Mouse (Mus musculus): Measurements from ENCODE around the gene Tnfrsf12a.

Gene Tnfrsf12a

DNA sequence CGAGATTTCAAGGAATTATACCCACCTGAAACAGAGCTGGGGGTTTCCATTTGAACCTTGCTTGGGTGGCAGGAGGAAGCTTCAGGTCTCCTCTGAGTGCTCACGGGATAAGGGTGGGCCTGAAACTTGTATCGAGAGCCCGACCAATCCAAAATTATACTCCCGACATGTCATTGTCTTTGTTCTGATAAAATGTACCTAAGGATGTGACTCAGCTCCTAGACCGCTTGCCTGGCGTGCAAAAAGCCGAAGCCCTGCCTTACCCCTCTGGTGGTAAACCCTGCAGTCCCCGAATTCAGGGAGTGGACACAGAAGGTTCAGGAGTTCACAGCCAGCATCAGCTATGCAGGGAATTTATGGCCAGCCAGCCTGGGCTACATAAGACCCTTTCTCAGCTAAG lies 3.1 kb upstream of the Tnfrsf12a start:
- no peak for DNase-seq

DNA sequence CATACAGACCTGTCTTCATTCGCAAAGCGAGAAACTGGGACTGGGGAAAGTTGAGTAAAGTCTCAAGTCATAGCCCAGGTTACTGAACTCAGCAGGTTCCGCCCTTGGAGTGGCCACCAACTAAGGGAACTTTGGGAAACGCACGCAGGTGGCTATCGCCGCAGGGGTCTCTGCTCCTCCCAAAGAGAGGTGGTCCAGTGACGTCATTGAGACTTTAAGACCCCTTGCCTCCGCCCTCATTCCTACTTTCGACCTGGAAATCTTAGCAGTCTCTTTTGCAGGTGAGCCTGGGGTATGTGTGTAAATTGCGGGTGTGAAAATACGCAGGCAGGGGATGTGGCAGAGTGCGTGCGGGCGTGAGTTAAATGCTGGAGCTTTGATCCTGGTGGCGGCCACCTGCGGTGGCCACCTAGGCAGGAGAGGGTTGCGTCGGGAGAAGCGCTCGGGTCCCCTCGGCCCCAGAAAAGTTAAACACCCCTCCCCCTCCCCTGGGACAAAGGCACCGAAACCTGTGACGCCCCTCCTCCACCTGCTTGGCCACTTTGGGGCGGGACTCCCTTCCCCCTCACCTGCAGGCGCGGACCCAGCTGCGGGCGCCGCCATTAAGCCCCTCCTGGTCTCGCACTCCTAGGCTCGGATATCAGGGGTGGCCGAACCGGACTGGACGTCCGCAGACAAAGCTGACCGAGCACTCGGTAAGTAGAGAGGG lies 2.0 kb upstream of the Tnfrsf12a start, which contains the start of gene Cldn6:
Cldn6 (plus strand) TSS at position 123 of the 709 bp plus-strand sequence.
- DNase-seq: peak; percentile 53 to 70

DNA sequence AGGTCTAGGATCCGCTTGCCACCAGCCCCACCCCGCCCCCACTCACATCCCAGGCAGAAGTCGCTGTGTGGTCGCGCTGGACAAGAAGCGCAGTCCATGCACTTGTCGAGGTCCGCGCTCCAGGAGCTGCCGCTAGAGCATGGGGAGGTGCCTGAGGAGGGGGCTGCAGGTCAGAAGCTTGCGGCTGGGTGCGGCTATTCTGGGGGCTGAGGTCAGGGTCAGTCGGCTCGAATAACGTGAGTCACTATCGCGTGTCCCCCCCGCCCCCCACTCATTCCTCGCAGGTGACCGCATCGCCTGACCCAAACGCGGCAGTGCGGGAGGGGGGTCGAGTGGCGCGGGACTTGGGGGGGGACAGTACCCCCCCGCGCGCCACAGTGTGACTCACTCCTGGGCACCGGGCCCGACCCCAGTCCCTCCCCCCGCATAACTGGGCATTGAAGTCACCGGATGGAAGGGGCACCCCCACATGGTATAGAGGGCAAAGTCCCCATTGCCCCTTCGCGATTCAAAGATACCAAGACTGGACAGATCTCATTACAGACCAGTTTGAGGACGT lies 716 bp downstream of the Tnfrsf12a start:
- DNase-seq: peak; percentile 52 to 72

DNA sequence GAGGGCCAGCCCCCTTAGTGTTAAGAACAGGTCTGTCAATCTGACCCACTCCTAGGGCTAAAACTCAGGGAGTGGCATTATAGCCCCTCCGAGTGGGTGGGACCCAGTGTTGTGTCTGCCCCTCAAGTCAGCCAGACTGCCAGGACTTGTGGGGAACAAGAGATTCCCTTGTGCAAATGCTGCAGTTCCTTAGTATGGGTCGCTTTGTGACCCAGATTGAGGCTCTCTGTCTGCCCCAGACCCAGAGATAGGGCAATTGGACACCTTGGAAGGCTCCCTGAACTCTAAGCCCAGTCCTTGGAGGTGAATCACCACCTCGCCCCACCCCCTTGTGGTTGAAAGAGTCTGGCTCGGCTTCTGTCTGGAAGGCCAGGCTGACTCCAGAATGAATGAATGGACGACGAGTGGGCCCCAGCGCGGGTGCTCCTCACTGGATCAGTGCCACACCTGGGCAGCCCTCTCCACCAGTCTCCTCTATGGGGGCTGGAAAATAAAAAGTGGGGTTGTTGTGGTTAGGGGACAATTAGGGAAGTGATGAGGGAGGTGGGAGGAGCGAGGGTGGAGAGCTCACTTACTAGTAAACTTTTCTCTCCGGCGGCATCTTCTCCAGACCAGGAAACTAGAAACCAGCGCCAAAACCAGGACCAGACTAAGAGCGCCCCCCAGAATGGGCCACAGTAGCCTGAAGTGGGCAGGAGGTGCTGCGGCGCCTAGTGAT lies 1.5 kb downstream of the Tnfrsf12a start:
- DNase-seq: peak; percentile 58 to 76

DNA sequence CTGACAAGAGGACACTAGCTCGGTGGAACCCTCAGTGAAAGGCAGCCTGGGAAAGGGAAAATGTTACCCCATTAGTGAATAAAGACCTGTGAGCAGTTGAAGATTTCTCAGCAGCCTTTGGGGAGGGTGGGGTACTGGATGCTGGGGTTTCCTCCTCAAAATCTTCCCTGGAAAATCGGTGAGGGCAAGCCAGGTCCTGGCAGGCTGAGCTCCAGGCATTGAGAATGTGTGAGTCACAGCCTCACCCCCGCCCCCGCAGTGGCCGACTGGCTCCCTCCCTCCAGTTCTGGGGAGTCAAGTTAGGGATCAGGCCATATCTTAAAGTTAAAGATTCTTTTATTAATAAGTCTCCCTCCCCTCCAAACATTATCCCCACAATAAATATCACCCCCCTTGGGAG lies 2.1 kb downstream of the Tnfrsf12a start:
- peak; percentile 57 to 73 for DNase-seq

DNA sequence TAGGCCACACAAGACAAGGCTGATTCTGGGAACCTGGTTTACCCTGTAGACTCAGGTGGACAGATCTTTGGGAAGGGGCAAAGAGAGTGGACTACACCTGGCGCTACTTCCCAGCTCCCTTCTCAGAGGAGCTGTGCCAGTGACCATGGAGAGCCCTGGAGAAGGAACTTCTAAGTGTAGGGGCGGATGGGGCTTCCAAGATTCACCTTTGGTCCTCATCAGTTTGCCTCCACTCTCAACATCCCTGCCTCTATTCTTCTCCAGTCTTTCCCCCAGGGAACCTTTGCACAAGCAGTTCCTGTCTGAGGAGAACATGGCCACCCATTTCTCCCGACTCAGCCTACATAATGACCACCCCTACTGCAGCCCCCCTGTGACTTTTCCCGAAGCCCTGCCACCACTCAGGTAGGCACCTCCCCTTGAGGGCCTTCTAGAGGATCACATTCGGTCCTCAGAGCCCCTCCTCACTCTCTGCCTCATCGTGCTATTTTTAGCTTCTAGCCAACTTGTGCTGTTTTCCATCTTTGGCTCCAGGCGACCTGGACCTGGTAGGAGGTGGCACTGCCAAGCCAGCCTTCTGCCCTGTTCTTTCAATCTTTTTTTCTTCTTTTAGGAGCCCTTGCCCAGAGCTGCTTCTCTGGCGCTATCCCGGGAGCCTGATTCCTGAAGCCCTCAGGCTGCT lies 2.9 kb downstream of the Tnfrsf12a start:
- no peak for DNase-seq

DNA sequence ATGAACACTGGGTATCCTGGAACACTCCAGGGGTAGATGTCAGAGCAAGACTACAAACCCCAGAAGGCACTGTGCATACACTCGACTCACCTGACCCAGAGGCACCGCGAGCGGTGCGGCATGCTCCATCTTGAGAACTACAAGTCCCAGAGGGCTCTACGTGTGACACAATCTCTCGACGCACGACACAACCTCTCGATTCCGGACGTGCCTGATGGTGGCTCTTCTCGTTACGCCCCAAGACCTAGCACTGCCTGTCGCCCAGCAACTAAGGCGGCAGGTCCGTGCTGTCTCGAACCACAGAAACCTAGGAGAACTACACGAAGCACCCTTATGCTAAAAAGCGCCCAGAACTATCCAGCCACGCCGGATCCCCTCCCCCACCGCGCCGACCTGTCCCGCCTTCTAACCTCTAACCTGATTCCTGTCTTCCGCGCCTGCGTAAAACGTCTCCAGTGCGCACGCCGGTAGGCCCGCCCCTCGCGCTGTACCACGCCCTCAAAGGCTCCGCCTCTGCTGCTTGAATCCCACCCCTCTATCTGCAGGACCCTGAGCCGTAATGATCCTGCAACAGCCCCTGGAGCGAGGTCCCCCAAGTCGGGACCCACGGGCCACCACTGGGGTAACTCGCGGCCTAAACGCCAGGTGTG lies 3.7 kb downstream of the Tnfrsf12a start, which contains the start of the genes Hcfc1r1 and Thoc6:
Hcfc1r1 (plus strand) TSS at position 173 of the 650 bp plus-strand sequence.
Thoc6 (minus strand) TSS at position 459 of the 650 bp plus-strand sequence.
- DNase-seq: peak; percentile 93 to 95

DNA sequence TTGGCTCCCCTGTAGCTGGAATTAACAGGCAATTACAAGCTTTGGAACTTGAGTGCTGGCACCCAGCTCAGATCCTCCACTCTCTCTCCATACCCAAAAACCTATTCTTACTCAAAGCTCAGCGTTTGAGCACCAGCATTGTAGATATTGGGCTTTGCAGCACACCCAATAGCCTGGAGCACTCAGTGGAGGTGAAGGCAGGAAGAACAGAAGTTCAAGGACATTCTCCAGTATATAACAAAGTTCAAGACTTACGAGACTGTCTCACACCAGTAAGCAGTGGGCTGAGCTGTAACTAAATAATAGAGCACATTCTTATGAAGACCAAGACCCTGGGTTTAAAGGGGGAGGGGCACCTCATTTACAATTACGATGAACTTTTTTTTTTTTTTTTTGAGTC lies 4.5 kb downstream of the Tnfrsf12a start:
- no peak for DNase-seq

DNA sequence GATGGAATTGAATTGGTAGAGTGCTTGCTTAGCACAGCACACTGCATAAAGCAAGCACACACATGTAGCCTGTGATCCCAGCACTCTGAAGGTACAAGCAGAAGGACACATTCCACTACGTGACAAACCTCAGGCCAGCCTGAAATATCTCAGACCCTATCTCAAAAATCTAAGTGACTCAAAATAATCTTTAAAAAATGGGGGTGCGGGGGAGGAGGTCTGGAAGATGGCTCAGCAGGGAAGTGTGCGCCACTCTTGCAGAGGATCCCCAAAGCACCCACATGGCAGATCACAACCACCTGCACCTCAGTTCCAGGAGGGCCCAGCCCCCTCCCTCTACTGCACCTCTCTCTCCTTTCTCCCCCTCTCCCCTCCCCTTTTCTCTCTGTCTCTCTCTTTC lies 5.7 kb downstream of the Tnfrsf12a start:
- no peak for DNase-seq

DNA sequence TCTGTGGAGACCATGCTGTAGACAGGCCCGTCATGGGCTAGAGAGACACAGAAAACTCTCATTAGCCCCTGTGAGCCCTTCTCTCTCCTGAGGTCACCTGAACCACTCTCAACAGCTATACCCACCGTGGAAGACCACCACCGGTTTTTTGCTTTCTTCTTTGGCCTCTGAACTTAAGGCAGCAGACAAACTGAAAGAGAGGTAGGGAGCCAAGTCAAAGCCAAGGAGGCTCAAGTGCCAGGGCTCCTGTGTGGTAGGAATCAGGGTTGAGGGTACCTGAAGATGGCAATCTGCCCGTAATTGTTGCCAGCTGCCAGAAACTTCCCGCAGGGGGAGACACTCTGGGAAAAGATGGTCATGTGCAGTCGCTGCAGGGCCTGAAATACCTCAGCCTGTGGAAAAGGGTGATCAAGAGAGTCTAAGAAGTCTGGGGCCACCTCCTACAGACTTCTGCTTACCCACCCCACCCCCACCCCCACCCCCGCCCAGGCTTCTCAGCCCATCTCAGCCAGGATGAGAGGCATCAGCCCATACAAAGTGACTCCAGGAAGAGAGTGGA lies 6.7 kb downstream of the Tnfrsf12a start:
- no peak for DNase-seq

DNA sequence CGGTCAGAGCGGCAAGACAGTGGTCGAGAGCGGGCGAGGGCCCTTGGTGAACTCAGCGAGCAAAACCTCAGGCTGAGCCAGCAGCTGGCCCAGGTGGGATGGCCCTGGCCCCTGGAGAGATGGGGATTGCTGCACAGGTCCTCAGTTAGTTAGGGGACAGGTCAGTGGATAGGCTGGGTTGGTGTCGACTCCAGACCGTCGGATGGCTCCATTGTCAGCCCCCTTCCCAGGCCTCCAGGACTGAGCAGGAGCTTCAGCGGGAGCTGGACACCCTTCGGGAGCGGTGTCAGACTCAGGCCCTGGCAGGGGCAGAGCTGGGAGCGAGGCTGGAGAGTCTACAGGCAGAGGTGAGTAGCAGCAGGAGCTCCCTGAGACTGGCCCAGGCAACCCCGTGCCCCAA lies 11.8 kb downstream of the Tnfrsf12a start:
- no peak for DNase-seq

DNA sequence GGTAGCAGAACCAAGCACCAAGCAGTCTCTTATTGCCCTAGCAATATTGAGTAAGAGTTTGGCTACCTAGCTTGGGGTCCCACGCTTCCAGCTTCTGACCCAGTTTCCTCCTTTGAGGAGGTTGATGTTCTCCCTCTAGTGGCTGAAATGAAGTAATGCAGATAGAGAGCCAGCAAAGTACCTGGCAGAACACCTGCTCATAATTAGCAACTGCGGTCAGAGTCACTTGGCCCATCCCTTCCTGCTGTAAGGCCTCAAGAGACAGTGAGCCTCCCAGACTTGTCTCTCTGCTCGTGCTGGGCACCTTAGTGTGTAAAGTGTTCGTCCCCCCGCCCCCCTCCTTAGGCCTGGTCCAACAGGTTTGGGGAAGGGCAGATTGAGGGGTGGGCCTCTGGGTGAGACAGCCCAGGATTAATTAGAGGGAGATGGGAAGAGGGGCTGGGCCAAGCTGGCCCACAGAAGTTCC lies 12.7 kb downstream of the Tnfrsf12a start:
- no peak for DNase-seq

DNA sequence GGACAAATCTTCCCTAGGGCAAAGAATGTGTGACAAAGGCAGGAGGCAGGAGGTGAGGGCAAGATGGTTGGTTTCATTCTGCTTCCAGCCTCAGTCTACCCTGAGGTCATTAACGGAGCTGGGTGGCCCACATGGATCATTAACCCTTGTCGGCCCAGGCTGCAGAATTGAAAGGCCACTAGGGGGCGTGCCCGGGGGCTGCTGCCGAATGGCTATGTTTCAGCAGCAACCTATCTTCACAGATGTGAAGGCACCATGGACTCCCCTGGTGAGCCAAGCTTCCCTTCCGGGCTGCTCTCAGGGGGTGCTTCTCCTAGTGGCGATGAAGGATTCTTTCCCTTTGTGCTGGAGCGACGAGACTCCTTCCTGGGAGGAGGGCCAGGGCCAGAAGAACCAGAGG lies 15.7 kb downstream of the Tnfrsf12a start:
- peak; percentile 59 to 66 for DNase-seq

DNA sequence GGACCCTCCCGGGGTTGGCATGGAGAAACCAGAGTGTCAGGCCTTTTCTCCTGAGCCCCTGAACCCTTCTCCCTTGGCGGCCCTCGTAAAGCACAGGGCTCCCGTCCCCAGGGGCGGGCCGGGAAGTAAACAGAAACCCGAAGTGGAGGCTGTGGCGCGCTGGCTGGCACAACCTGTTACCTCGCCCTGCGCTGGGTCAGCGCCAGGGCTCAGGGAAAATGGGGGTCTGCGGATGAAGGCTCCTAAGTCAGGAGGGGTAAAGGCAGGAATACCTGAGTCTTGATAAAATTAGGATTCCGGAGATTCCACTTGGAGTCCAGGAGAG lies 16.4 kb downstream of the Tnfrsf12a start:
- peak in 1 of 2 experiments; percentile 19 for DNase-seq

DNA sequence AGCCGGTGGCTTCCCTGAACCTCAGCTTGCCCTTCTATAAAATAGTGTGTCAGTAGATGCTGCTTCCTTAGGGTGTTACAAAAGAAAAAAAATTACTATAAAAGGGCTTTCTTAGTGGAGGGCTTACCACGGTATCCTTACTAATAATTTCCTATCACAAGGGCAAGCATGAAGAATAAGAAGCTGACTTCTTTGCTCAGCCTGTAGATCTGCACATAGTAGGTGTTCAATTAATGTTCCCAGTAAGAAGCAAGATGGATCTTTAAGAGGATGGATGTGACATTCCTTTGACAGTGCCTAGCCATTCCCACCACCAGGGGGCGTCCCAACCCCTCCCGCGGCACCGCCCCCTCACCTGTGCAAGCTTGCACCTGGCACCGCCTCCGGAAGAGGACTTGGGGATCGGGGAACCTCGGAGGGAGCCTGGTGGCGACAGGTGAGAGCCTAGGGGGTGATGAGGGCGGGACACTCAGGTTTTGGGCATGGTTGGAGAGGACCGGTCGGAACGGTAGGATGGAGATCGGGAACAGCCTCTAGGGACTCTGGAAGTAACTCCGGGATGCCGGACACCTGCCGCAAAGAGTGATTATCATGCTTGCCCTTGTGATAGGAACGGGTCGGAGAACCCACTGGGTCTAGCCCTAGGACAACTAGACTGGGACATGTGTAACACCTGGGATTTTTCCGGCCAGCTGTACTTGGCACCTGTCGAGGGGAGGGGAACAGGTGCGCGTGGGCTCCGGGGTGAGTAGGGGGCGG lies 17.0 kb downstream of the Tnfrsf12a start, which contains the start of gene Bicdl2:
Bicdl2 (plus strand) TSS at position 390 of the 759 bp plus-strand sequence.
- peak; percentile 81 to 85 for DNase-seq

DNA sequence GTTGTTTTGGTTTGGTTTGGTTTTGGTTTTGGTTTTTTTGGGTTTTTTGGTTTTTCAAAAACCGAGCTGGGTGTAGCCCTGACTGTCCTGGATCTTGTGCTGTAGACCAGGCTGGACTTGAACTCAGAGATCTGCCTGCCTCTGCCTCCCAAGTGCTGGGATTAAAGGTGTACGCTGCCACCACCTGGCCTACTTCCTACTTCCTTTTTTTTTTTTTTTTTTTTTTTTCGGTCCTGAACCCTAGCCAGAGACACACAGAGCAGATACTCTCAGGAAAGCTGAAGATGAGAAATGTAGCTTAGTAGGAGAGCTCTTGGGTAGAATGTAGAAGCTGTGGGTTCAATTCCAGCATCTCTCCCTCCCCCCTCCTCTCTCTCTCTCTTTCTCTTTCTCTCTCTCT lies 18.8 kb downstream of the Tnfrsf12a start:
- no peak for DNase-seq

DNA sequence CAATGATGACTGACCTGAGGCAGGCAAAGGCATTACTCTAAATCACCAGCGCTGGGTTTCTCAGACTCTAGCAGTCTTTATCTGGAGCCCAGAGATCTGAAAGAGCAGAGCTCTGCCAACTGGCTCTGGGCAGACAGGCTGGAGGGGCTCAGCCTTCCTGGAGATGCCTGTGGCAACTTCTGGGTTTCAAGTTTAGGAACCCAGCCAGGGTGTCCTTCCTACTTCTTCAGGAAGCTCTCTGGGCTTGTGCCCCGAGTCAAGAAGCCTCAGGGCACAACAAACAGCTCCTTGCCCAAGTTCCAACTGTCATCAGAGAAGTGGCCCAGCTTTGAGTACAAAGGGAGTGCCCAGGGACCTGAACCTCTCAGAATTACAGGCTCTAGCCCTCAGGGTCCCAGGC lies 22.9 kb downstream of the Tnfrsf12a start:
- no peak for DNase-seq

DNA sequence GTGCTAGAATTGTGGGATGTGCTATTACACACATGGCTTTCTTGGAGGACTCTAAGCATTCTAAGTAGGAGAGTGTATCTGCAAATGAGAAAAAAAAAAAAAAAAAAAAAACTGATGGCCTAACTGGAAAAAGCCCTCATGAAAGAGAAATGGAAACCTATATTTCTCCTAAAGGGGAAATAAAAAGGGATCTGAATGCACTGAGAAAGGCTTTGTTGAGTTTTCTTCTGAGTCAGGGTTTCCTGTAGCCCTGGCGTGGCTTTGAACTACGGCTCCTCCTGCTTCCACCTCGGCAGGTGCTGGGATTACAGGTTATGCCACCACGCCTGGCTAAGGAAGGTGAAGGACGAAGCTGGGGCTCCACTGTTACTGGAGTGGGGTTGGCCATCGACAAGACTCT lies 23.3 kb downstream of the Tnfrsf12a start:
- no peak for DNase-seq

DNA sequence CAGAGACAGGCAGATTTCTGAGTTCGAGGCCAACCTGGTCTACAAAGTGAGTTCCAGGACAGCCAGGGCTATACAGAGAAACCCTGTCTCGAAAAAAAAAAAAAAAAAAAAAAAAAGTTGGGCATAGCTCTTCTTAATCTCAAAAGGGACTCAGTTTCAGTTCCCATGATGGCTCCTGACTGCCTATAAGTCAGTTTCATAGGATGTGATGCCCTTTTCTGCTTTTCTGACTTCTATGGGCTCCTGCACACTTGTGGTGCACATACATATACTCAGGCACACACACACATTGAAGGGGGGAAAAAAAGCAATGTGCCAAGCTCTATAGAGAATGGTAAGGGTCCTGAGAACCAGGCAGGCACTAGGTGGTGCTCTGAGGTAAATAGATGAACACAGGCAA lies 23.9 kb downstream of the Tnfrsf12a start:
- DNase-seq: no peak

DNA sequence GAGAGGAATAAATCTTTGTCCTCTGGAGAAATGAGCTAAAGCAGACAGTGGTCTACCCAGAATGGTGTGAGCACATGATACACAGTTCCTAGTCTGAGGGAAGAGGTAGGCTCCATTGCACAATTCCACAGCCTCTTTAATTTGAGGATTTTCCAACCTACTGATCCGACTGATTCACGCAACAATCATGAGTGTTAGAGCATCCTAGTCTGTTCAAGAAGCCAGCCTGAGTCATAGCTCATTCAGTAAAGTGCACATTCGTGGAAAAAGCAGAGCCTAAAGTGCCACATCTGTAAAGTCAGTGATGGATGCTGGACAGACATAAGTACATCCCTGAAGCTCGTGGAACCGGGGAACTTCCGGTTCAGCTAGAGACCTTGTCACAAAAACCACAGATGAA lies 25.9 kb downstream of the Tnfrsf12a start:
- DNase-seq: no peak

DNA sequence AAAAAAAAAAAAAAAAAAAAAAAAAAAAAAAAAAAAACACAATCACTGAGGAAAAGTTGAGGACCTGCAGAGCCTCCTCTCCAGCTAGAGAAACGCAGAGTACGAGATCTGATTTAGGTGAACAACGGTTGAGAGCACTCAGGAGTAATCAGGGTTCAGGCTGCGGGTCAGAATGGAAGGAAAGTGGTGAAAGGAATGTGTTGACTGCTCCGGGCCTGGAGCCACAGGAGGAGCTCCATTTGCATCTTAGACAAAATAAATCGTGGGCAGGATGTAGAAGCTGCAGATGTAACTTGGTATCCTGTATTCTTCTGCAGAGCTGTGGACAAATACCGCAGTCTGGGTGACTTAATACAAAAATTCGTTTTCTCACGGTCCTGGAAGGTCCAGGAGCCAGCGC lies 31.4 kb downstream of the Tnfrsf12a start:
- DNase-seq: no peak
